Mouse (Mus musculus) heart, postnatal 0 days (tissue): ENCODE data around the gene Tgfbr3. TPM values are rescaled to one million over a fixed set of nuclear protein-coding genes. Genes with fewer than 3 reads are reported as not detected.

Source experiments
- ATAC-seq: fragments of 200-750 bp; cut with Nextera tagmentation; 2 replicates; pipeline ENCODE4 v1.8.0; 2017; ENCODE audit warnings: low read depth, moderate number of reproducible peaks, moderate library complexity; ENCODE audit not compliant: insufficient read depth
- DNase-seq: peaks from one replicate; pipeline ENCODE4 v3.0.0-alpha.2; 2016; ENCODE audit warnings: low spot score
- H3K27ac ChIP-seq: fragments of 300-500 bp; sonication (generic); 2 replicates; pipeline ENCODE4 v1.5.1; 2014; ENCODE audit warnings: low read depth, mild to moderate bottlenecking
- H3K27me3 ChIP-seq: fragments of 300-500 bp; sonication (generic); 2 replicates; pipeline ENCODE4 v1.6.1; 2014; ENCODE audit warnings: low read length, mixed read lengths; ENCODE audit not compliant: control insufficient read depth, insufficient read depth
- H3K36me3 ChIP-seq: fragments of 300-500 bp; sonication (generic); replicated peaks from 2 replicates; pipeline ENCODE4 v1.6.1; 2014; ENCODE audit warnings: low read length, mixed read lengths; ENCODE audit not compliant: control insufficient read depth, insufficient read depth
- H3K4me1 ChIP-seq: fragments of 300-500 bp; sonication (generic); 2 replicates; pipeline ENCODE4 v1.6.1; 2014; ENCODE audit warnings: antibody characterized with exemption; ENCODE audit not compliant: control insufficient read depth, insufficient read depth
- H3K4me2 ChIP-seq: fragments of 300-500 bp; sonication (generic); 2 replicates; pipeline ENCODE4 v1.6.1; 2014; ENCODE audit warnings: low read depth, mild to moderate bottlenecking, low read length, moderate library complexity
- H3K4me3 ChIP-seq: fragments of 300-500 bp; sonication (generic); 2 replicates; pipeline ENCODE4 v1.5.1; 2014; ENCODE audit warnings: low read depth, low read length
- H3K9ac ChIP-seq: fragments of 300-500 bp; sonication (generic); replicated peaks from 2 replicates; pipeline ENCODE4 v1.6.1; 2014; ENCODE audit warnings: low read depth, low read length, mixed read lengths
- H3K9me3 ChIP-seq: fragments of 300-500 bp; sonication (generic); replicated peaks from 2 replicates; pipeline ENCODE4 v1.6.1; 2016; ENCODE audit warnings: low read length; ENCODE audit not compliant: control insufficient read depth
- CTCF ChIP-seq: IDR thresholded peaks from 2 replicates; pipeline ENCODE4 v1.5.1; 2016; ENCODE audit warnings: antibody characterized with exemption, control low read depth, low read depth
- EP300 ChIP-seq: IDR thresholded peaks from 2 replicates; pipeline ENCODE4 v1.6.1; 2016; ENCODE audit warnings: antibody characterized with exemption, low read depth
- WGBS: fragments of 180-500 bp; shearing (Covaris S2); extraction: QIAGEN DNeasy Blood & Tissue Kit; methylation state at CpG from one replicate; pipeline ENCODE4 v1.1.7; 2014; 5-methylcytosine and 5-hydroxymethylcytosine counted together
- polyA plus RNA-seq: library from polyadenylated mRNA; unstranded; fragments of >200 nt; fragmentation: Nextera tagmentation; extraction: Ambion mirVana; gene quantifications from 2 replicates; pipeline ENCODE4 v1.2.1, GENCODE M21; 2015
- total RNA-seq: library from RNA; depleted of rRNA; stranded (reverse); fragments of >200 nt; gene quantifications from 2 replicates; pipeline ENCODE4 v1.2.3, GENCODE M21; 2014; ENCODE audit warnings: low replicate concordance

The Tgfbr3 gene
- total and polyA plus RNA-seq, 2 experiments from 2014 or later, result 11.8 to 60.6 TPM

- H3K27me3 ChIP-seq, result no peaks in the 10 kb centered on the region
- H3K4me3 ChIP-seq, result no peak overlapping the region
- H3K9ac ChIP-seq, result no peak overlapping the region
- no peak for DNase-seq
- H3K4me2 ChIP-seq, result no peak overlapping the region
- TF ChIP-seq CTCF (no peak), EP300 (no peak)
- ATAC-seq, result peak; percentile 47; the same call in 1 of the 2 replicates
- peaks cover 15% of the 10 kb centered on the region for H3K36me3 ChIP-seq
- no peaks in the 10 kb centered on the region for H3K9me3 ChIP-seq
- no peak overlapping the region for H3K27ac ChIP-seq
- WGBS, result 66% methylated on average over 9 of the region's 9 CpGs
- H3K4me1 ChIP-seq, result no peaks in the 10 kb centered on the region; the same call in 1 of the 2 replicates
These were observed 132.0 kb downstream of the Tgfbr3 start for GRCm38 (mm10) chr5:107157384-107157783.

- DNase-seq, result no peak
- peaks cover 9% of the 10 kb centered on the region for H3K4me1 ChIP-seq
- no peaks in the 10 kb centered on the region for H3K27me3 ChIP-seq
- TF ChIP-seq EP300, result no peak
- no peak for TF ChIP-seq CTCF
- H3K36me3 ChIP-seq, result peaks cover 15% of the 10 kb centered on the region
- H3K27ac ChIP-seq, result no peak overlapping the region
- 88% methylated on average over 3 of the region's 3 CpGs for WGBS
- no peak for ATAC-seq
- H3K9me3 ChIP-seq, result no peaks in the 10 kb centered on the region
- no peak overlapping the region for H3K9ac ChIP-seq
- no peak overlapping the region for H3K4me2 ChIP-seq
- H3K4me3 ChIP-seq, result no peak overlapping the region
These were observed 133.3 kb downstream of the Tgfbr3 start for GRCm38 (mm10) chr5:107156096-107156495.

- 86% methylated on average over 4 of the region's 4 CpGs for WGBS
- TF ChIP-seq CTCF (no peak), EP300 (no peak)
- H3K4me3 ChIP-seq, result no peak overlapping the region
- H3K9ac ChIP-seq, result no peak overlapping the region
- H3K4me1 ChIP-seq, result peaks cover 17% of the 10 kb centered on the region
- no peaks in the 10 kb centered on the region for H3K27me3 ChIP-seq
- DNase-seq, result no peak
- no peak overlapping the region for H3K4me2 ChIP-seq
- no peak for ATAC-seq
- peaks cover 15% of the 10 kb centered on the region for H3K36me3 ChIP-seq
- no peak overlapping the region for H3K27ac ChIP-seq
- no peaks in the 10 kb centered on the region for H3K9me3 ChIP-seq
These were observed 136.4 kb downstream of the Tgfbr3 start for GRCm38 (mm10) chr5:107152989-107153388.

GRCm38 (mm10) chr5:107151320-107151719 is 138.1 kb downstream of the Tgfbr3 start:
- DNase-seq, result no peak
- Histone ChIP-seq H3K9ac (no peak overlapping the region), H3K9me3 (no peaks in the 10 kb centered on the region), H3K4me3 (no peak overlapping the region), H3K4me2 (no peak overlapping the region), H3K36me3 (peaks cover 19% of the 10 kb centered on the region), H3K27ac (peak overlapping the region; percentile 74), H3K4me1 (peaks cover 34% of the 10 kb centered on the region), H3K27me3 (no peaks in the 10 kb centered on the region)
- 58% methylated on average over 3 of the region's 3 CpGs for WGBS
- peak; percentile 30; the same call in 1 of the 2 replicates for ATAC-seq
- no peak for TF ChIP-seq CTCF
- TF ChIP-seq EP300, result no peak

- no peak for DNase-seq
- WGBS, result 48% methylated on average over 9 of the region's 9 CpGs
- Histone ChIP-seq H3K4me3 (no peak overlapping the region), H3K27ac (peak overlapping the region; percentile 74), H3K9ac (no peak overlapping the region), H3K4me1 (peaks cover 38% of the 10 kb centered on the region), H3K4me2 (0 out of 2 replicates have a peak overlapping the region, but pooled peaks have one; percentile 1), H3K27me3 (no peaks in the 10 kb centered on the region), H3K9me3 (no peaks in the 10 kb centered on the region), H3K36me3 (peaks cover 19% of the 10 kb centered on the region)
- ATAC-seq, result 0 out of 2 replicates have a peak, but pooled peaks have one; percentile 38
- TF ChIP-seq CTCF, result no peak
- peak; percentile 48; the same call in 1 of the 2 replicates for TF ChIP-seq EP300
These were observed 138.7 kb downstream of the Tgfbr3 start for GRCm38 (mm10) chr5:107150555-107151312.
